Mouse (Mus musculus) liver, embryonic 11.5 days (tissue): ENCODE results near the gene Plekhj1. TPM values are rescaled to one million over a fixed set of nuclear protein-coding genes. Genes with fewer than 3 reads are reported as not detected.
A peak's percentile ranks its signal among the peaks of the same experiment; 100 is the strongest.

Source experiments
- ATAC-seq: fragments of 200-750 bp; cut with Nextera tagmentation; replicated peaks from 2 replicates; pipeline ENCODE4 v1.8.0; 2017; ENCODE audit warnings: moderate number of reproducible peaks, mild to moderate bottlenecking, moderate TSS enrichment, moderate library complexity; ENCODE audit not compliant: low FRiP score
- DNase-seq: peaks from one replicate; pipeline ENCODE4 v3.0.0-alpha.2; 2017; ENCODE audit warnings: low spot score
- H3K27ac ChIP-seq: fragments of 300-500 bp; sonication (generic); 2 replicates; pipeline ENCODE4 v1.5.1; 2014; ENCODE audit warnings: mild to moderate bottlenecking, low read depth, low read length, control low read depth
- H3K27me3 ChIP-seq: fragments of 300-500 bp; sonication (generic); replicated peaks from 2 replicates; pipeline ENCODE4 v1.6.1; 2014; ENCODE audit warnings: low read length, mixed read lengths; ENCODE audit not compliant: control insufficient read depth, insufficient read depth
- H3K36me3 ChIP-seq: fragments of 300-500 bp; sonication (generic); 2 replicates; pipeline ENCODE4 v1.6.1; 2014; ENCODE audit warnings: mild to moderate bottlenecking, low read length, moderate library complexity, mixed read lengths; ENCODE audit not compliant: control insufficient read depth, insufficient read depth
- H3K4me1 ChIP-seq: fragments of 300-500 bp; sonication (generic); replicated peaks from 2 replicates; pipeline ENCODE4 v1.6.1; 2014; ENCODE audit warnings: low read length, mixed read lengths; ENCODE audit not compliant: control insufficient read depth, insufficient read depth
- H3K4me2 ChIP-seq: fragments of 300-500 bp; sonication (generic); 2 replicates; pipeline ENCODE4 v1.6.1; 2014; ENCODE audit warnings: mild to moderate bottlenecking, control low read depth, moderate library complexity
- H3K4me3 ChIP-seq: fragments of 300-500 bp; sonication (generic); 2 replicates; pipeline ENCODE4 v1.5.1; 2014; ENCODE audit warnings: low read depth, low read length, control low read depth
- H3K9ac ChIP-seq: fragments of 300-500 bp; sonication (generic); 2 replicates; pipeline ENCODE4 v1.6.1; 2014; ENCODE audit warnings: low read depth, low read length, control low read depth
- H3K9me3 ChIP-seq: fragments of 300-500 bp; sonication (generic); 2 replicates; pipeline ENCODE4 v1.6.1; 2016; ENCODE audit warnings: low read length, inconsistent platforms, mixed read lengths; ENCODE audit not compliant: control insufficient read depth
- WGBS: fragments of 180-500 bp; shearing (Covaris S2); extraction: QIAGEN DNeasy Blood & Tissue Kit; methylation state at CpG from one replicate; pipeline ENCODE4 v1.1.7; 2014; 5-methylcytosine and 5-hydroxymethylcytosine counted together
- polyA plus RNA-seq: library from polyadenylated mRNA; unstranded; fragments of >200 nt; fragmentation: Nextera tagmentation; extraction: Ambion mirVana; gene quantifications from 2 replicates; pipeline ENCODE4 v1.2.1, GENCODE M21; 2014

Gene Plekhj1
- polyA plus RNA-seq, 1 experiment from 2014 or later = 188 TPM

DNA sequence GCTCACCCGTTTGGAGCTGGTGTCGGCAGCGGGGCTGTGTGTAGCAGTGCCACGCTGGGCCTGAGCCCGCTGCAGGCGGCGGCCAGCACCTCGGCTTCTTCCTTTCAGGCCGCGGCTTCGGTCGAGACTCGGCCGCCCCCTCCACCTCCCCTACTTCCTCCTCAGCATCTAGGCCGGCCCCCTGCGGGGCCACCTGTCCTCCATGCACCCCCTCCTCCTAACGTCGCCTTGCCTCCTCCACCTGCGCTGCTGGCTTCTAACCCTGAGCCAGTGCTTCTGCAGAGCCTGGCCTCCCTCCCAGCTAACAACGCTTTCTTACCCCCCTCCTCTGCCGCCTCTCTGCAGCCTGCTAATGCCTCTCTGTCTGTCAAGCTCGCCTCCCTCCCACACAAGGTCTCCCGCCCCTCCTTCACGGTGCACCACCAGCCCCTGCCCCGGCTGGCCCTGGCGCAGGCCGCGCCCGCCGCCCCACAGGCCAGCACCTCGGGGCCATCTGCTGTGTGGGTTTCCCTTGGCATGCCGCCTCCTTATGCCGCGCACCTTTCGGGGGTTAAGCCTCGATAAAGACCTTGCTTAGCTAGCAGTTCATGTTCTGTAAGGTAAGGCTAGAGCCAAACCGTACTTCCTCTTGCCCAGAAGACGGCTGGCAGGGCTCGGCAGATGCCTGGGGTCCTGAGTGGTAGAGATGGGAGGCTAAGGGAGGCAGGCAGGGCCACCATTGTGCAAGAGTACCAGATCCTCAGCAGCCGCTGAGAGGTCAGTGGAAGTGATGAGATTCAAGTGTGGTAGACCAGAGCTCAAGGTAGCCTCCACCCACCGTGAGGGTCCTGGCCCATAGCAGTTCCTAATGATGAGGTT is 6.0 kb downstream of the Plekhj1 start:
- H3K9ac ChIP-seq = no peak overlapping the region
- no peak overlapping the region for H3K4me3 ChIP-seq
- peaks cover 71% of the 10 kb centered on the region for H3K36me3 ChIP-seq
- DNase-seq (no peak), ATAC-seq (no peak)
- no peak overlapping the region for H3K4me2 ChIP-seq
- H3K4me1 ChIP-seq = peaks cover 17% of the 10 kb centered on the region
- H3K27ac ChIP-seq = peak overlapping the region; percentile 33; the same call in 1 of the 2 replicates
- WGBS = 65% methylated on average over 41 of the region's 41 CpGs
- H3K9me3 ChIP-seq = no peaks in the 10 kb centered on the region
- no peaks in the 10 kb centered on the region for H3K27me3 ChIP-seq

- no peak for DNase-seq
- H3K4me2 ChIP-seq = no peak overlapping the region
- 0 out of 2 replicates have a peak, but pooled peaks have one; percentile 16 for ATAC-seq
- H3K27me3 ChIP-seq = no peaks in the 10 kb centered on the region
- peaks cover 12% of the 10 kb centered on the region for H3K4me1 ChIP-seq
- H3K4me3 ChIP-seq = no peak overlapping the region
- WGBS = 82% methylated on average over 33 of the region's 33 CpGs
- H3K27ac ChIP-seq = no peak overlapping the region
- 0 out of 2 replicates have a peak overlapping the region, but pooled peaks have one; percentile 14 for H3K9ac ChIP-seq
- H3K36me3 ChIP-seq = peaks cover 77% of the 10 kb centered on the region
- H3K9me3 ChIP-seq = no peaks in the 10 kb centered on the region
Observed at GRCm38 (mm10) chr10:80791476-80792174, 6.8 kb downstream of the Plekhj1 start.

- ATAC-seq (no peak), DNase-seq (no peak)
- no peaks in the 10 kb centered on the region for H3K27me3 ChIP-seq
- peaks cover 77% of the 10 kb centered on the region for H3K36me3 ChIP-seq
- no peak overlapping the region for H3K4me2 ChIP-seq
- H3K9ac ChIP-seq = 0 out of 2 replicates have a peak overlapping the region, but pooled peaks have one; percentile 14
- no peaks in the 10 kb centered on the region for H3K9me3 ChIP-seq
- H3K4me3 ChIP-seq = no peak overlapping the region
- H3K4me1 ChIP-seq = peaks cover 5% of the 10 kb centered on the region; the same call in 1 of the 2 replicates
- H3K27ac ChIP-seq = no peak overlapping the region
- 92% methylated on average over 19 of the region's 19 CpGs for WGBS
Observed at GRCm38 (mm10) chr10:80790761-80791404, 7.5 kb downstream of the Plekhj1 start.

DNA sequence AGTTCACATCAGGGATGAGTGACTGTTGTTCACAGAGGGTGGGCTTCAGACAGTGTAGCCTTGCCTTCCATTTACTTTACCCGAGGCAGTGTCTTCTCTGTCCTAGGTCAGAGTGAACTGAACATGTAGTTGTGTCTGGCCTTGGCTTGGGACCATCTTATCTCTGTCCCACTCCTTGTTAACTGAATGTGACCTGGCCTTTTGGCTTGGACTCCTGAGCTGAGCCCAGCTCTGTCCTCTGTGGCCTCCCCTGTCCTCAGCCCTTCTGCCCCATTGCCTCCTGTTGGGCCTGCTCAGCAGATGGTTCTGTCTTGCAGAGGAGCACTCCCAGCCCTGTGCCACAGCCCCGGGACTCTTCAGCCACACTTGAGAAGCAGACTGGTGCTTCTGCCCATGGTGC is 10.9 kb downstream of the Plekhj1 start:
- no peak overlapping the region for H3K9ac ChIP-seq
- 80% methylated on average over 2 of the region's 2 CpGs for WGBS
- no peak overlapping the region for H3K27ac ChIP-seq
- no peak for ATAC-seq
- H3K27me3 ChIP-seq = no peaks in the 10 kb centered on the region
- no peak overlapping the region for H3K4me3 ChIP-seq
- H3K9me3 ChIP-seq = no peaks in the 10 kb centered on the region
- H3K4me2 ChIP-seq = no peak overlapping the region
- H3K4me1 ChIP-seq = 0 out of 2 replicates have a peak, but pooled peaks cover 3% of the 10 kb centered on the region
- H3K36me3 ChIP-seq = peaks cover 86% of the 10 kb centered on the region
- DNase-seq = no peak

DNA sequence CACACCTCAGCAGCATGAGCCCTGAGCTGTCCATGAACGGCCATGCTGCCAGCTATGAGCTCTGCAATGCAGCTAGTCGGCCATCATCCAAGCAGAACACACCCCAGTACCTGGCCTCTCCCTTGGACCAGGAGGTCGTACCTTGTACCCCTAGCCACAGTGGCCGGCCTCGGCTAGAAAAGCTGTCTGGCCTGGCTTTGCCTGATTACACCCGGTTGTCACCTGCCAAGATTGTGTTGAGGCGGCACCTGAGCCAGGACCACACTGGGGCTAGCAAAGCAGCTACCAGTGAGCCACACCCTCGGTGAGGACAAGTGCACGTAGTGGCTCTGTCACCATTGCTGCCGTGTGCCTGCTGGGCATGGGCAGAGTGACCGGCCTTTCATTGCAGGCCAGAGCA is 12.5 kb downstream of the Plekhj1 start:
- no peak for ATAC-seq

DNA sequence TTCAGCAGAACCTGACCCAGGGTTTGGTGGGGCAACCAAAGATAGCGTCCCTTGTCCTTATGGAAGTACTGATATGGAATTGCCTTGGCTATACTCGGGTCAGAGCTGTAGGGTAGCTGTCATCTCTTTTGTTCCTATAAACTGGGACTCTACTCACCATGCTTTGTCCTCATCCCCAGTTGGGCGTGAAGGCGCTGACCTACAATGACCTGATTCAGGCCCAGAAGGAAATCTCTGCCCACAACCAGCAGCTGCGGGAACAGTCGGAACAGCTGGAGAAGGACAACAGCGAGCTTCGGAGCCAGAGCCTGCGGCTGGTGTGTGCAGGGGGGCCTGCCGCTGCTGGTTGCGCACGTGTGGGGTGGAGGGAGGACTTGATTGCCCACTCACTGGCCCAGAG is 13.6 kb downstream of the Plekhj1 start:
- Histone ChIP-seq H3K9ac (no peak overlapping the region), H3K9me3 (no peaks in the 10 kb centered on the region), H3K4me3 (no peak overlapping the region), H3K4me2 (no peak overlapping the region), H3K27me3 (no peaks in the 10 kb centered on the region), H3K4me1 (no peaks in the 10 kb centered on the region), H3K36me3 (peaks cover 78% of the 10 kb centered on the region), H3K27ac (no peak overlapping the region)
- DNase-seq (no peak), ATAC-seq (no peak)
- 91% methylated on average over 12 of the region's 12 CpGs for WGBS

More for the DNA sequence above, 12.5 kb downstream of the Plekhj1 start:
- Histone ChIP-seq H3K9ac (no peak overlapping the region), H3K36me3 (peaks cover 81% of the 10 kb centered on the region), H3K4me2 (no peak overlapping the region), H3K4me3 (no peak overlapping the region), H3K27ac (no peak overlapping the region), H3K9me3 (no peaks in the 10 kb centered on the region), H3K4me1 (no peaks in the 10 kb centered on the region), H3K27me3 (no peaks in the 10 kb centered on the region)
- 94% methylated on average over 11 of the region's 11 CpGs for WGBS
- DNase-seq = no peak

DNA sequence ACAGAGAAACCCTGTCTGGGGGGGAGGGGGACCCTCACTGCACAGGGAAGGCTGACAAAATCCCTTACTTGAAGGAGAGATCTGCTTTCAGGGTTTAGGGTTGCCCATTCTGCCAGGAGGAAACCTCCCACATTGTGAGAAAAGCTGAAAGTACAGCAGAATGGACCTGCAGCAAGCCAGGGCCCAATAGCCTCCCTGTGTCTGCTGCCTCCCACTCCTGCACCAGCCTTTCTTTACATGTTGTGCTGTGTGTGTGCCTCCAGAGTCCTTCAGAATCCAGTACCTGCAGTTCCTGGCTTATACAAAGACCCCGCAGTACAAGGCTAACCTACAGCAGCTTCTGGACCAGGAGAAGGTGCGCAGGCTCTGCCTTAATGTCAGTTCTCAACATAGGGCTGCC is 14.1 kb downstream of the Plekhj1 start:
- Histone ChIP-seq H3K4me1 (no peaks in the 10 kb centered on the region), H3K27me3 (no peaks in the 10 kb centered on the region), H3K9me3 (no peaks in the 10 kb centered on the region), H3K27ac (no peak overlapping the region), H3K4me2 (no peak overlapping the region), H3K4me3 (no peak overlapping the region), H3K36me3 (peaks cover 75% of the 10 kb centered on the region), H3K9ac (no peak overlapping the region)
- no peak for DNase-seq
- no peak for ATAC-seq
- 100% methylated on average over 2 of the region's 2 CpGs for WGBS

DNA sequence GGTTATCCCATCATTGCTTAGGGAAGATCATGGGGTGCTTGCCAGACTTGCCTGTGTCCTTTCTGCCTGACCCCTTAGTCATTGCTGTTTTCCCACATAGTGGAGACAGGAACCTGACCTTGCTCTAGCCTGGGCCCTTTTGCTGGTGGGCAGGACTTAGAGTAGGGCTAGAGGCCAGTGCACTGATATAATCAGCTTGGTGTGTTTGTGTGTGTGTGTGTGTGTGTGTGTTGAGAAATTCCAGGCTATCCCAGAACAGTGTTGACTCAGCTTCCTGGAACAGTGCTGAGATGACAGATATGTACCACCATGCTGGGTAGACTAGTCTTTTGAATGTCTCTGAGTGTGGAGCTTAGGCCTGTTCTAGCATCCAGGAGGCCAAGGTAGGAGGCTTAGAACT is 18.9 kb downstream of the Plekhj1 start:
- Histone ChIP-seq H3K4me1 (no peaks in the 10 kb centered on the region), H3K9me3 (no peaks in the 10 kb centered on the region), H3K4me2 (no peak overlapping the region), H3K27me3 (no peaks in the 10 kb centered on the region), H3K4me3 (no peak overlapping the region), H3K36me3 (peaks cover 63% of the 10 kb centered on the region), H3K9ac (no peak overlapping the region), H3K27ac (no peak overlapping the region)
- ATAC-seq = no peak
- no peak for DNase-seq
